Mouse (Mus musculus): ENCODE data around the gene Ybx2. TPM values are rescaled to one million over a fixed set of nuclear protein-coding genes. Genes with fewer than 3 reads are reported as not detected.
"Not testable (repeated sequence)": the region's sequence is repeated elsewhere in the genome, so short reads cannot be mapped to it uniquely, and the experiment has no call there.

Gene Ybx2
- total RNA-seq, 1 experiment from 2014 or later, result 0.60 TPM

- no peak for ATAC-seq (replicated peaks in 1 of 2; ENCODE audit: insufficient read depth in 1 of 2, low FRiP score in 2 of 2, low TSS enrichment in 1 of 2, low read depth in 1 of 2, poor library complexity in 2 of 2, severe bottlenecking in 2 of 2)
Observed at GRCm38 (mm10) chr11:69912716-69913530, 22.7 kb upstream of the Ybx2 start.

- peak; percentile 80 to 87 for ATAC-seq (replicated peaks in 1 of 2; ENCODE audit: insufficient read depth in 1 of 2, low FRiP score in 2 of 2, low TSS enrichment in 1 of 2, low read depth in 1 of 2, poor library complexity in 2 of 2, severe bottlenecking in 2 of 2)
Observed at GRCm38 (mm10) chr11:69913554-69914371, 21.8 kb upstream of the Ybx2 start, which contains the start of gene Gps2. TSS of gene Gps2 (plus strand) at chr11:69913888.

GRCm38 (mm10) chr11:69914372-69914764 is 21.2 kb upstream of the Ybx2 start:
- no peak for ATAC-seq (replicated peaks in 1 of 2; ENCODE audit: insufficient read depth in 1 of 2, low FRiP score in 2 of 2, low TSS enrichment in 1 of 2, low read depth in 1 of 2, poor library complexity in 2 of 2, severe bottlenecking in 2 of 2)

- no peak for ATAC-seq (replicated peaks in 1 of 2; ENCODE audit: insufficient read depth in 1 of 2, low FRiP score in 2 of 2, low TSS enrichment in 1 of 2, low read depth in 1 of 2, poor library complexity in 2 of 2, severe bottlenecking in 2 of 2)
Observed at GRCm38 (mm10) chr11:69914917-69915430, 20.6 kb upstream of the Ybx2 start.

- no peak for ATAC-seq (replicated peaks in 1 of 2; ENCODE audit: insufficient read depth in 1 of 2, low FRiP score in 2 of 2, low TSS enrichment in 1 of 2, low read depth in 1 of 2, poor library complexity in 2 of 2, severe bottlenecking in 2 of 2)
Observed at GRCm38 (mm10) chr11:69915667-69916627, 19.6 kb upstream of the Ybx2 start.

- ATAC-seq (replicated peaks in 1 of 2; ENCODE audit: insufficient read depth in 1 of 2, low FRiP score in 2 of 2, low TSS enrichment in 1 of 2, low read depth in 1 of 2, poor library complexity in 2 of 2, severe bottlenecking in 2 of 2), result not testable (repeated sequence)
Observed at GRCm38 (mm10) chr11:69916652-69917378, 18.8 kb upstream of the Ybx2 start.

- no peak for ATAC-seq (replicated peaks in 1 of 2; ENCODE audit: insufficient read depth in 1 of 2, low FRiP score in 2 of 2, low TSS enrichment in 1 of 2, low read depth in 1 of 2, poor library complexity in 2 of 2, severe bottlenecking in 2 of 2)
Observed at GRCm38 (mm10) chr11:69917379-69917948, 18.1 kb upstream of the Ybx2 start.

- ATAC-seq (replicated peaks in 1 of 2; ENCODE audit: insufficient read depth in 1 of 2, low FRiP score in 2 of 2, low TSS enrichment in 1 of 2, low read depth in 1 of 2, poor library complexity in 2 of 2, severe bottlenecking in 2 of 2), result no peak
Observed at GRCm38 (mm10) chr11:69918118-69918517, 17.5 kb upstream of the Ybx2 start.

GRCm38 (mm10) chr11:69919053-69919452 is 16.5 kb upstream of the Ybx2 start:
- ATAC-seq (replicated peaks in 1 of 2; ENCODE audit: insufficient read depth in 1 of 2, low FRiP score in 2 of 2, low TSS enrichment in 1 of 2, low read depth in 1 of 2, poor library complexity in 2 of 2, severe bottlenecking in 2 of 2), result no peak

GRCm38 (mm10) chr11:69919661-69920265 is 15.8 kb upstream of the Ybx2 start:
- peak; percentile 28 to 37 for ATAC-seq (replicated peaks in 1 of 2; ENCODE audit: insufficient read depth in 1 of 2, low FRiP score in 2 of 2, low TSS enrichment in 1 of 2, low read depth in 1 of 2, poor library complexity in 2 of 2, severe bottlenecking in 2 of 2)

GRCm38 (mm10) chr11:69920266-69921031 is 15.1 kb upstream of the Ybx2 start:
- ATAC-seq (replicated peaks in 1 of 2; ENCODE audit: insufficient read depth in 1 of 2, low FRiP score in 2 of 2, low TSS enrichment in 1 of 2, low read depth in 1 of 2, poor library complexity in 2 of 2, severe bottlenecking in 2 of 2), result no peak; a peak in 1 of 4 replicates

- peak; percentile 77 to 87 for ATAC-seq (replicated peaks in 1 of 2; ENCODE audit: insufficient read depth in 1 of 2, low FRiP score in 2 of 2, low TSS enrichment in 1 of 2, low read depth in 1 of 2, poor library complexity in 2 of 2, severe bottlenecking in 2 of 2)
Observed at GRCm38 (mm10) chr11:69921114-69922011, 14.2 kb upstream of the Ybx2 start, which contains the start of gene Eif5a. TSS of gene Eif5a (minus strand) at chr11:69921958.

- ATAC-seq (replicated peaks in 1 of 2; ENCODE audit: insufficient read depth in 1 of 2, low FRiP score in 2 of 2, low TSS enrichment in 1 of 2, low read depth in 1 of 2, poor library complexity in 2 of 2, severe bottlenecking in 2 of 2), result no peak
Observed at GRCm38 (mm10) chr11:69922012-69922756, 13.4 kb upstream of the Ybx2 start.

- ATAC-seq (replicated peaks in 1 of 2; ENCODE audit: insufficient read depth in 1 of 2, low FRiP score in 2 of 2, low TSS enrichment in 1 of 2, low read depth in 1 of 2, poor library complexity in 2 of 2, severe bottlenecking in 2 of 2), result no peak
Observed at GRCm38 (mm10) chr11:69922796-69923195, 12.8 kb upstream of the Ybx2 start.
